Mouse (Mus musculus): ENCODE measurements around the gene Ttc7b.

DNA sequence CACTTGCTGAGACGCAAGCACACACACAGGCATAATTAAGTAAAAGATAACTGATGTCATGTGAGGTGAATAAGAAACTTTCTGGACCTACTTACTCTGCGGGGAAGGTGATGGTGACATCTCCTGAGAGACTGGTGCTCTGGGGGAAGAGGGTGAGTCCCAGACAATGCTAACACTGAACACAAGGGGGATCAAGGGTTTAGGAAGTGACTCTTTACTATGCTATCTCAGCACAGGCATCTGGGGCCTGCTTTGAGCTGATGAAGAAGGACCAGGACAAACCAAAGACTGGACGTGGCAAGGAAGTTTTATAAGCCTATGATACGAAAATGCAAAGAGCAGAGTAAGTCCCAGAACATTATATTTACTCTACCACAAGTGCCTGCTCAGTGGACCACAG is 92.4 kb downstream of the Ttc7b start:
- TF ChIP-seq CTCF (IDR thresholded peaks at IDR 0.05; ENCODE audit: borderline replicate concordance, insufficient read depth, low read length) (no peak), POLR2A (IDR thresholded peaks at IDR 0.05; ENCODE audit: low read depth, low read length) (no peak)

Measured in embryonic fibroblast, embryonic 13.5 days (primary cell).